Mouse (Mus musculus) thymus, adult 2 months (tissue): ENCODE results near the gene Frzb.

ENCODE experiments used
- CTCF ChIP-seq: fragments of 200-500 bp; IDR thresholded peaks from 2 replicates; pipeline ENCODE4 v1.5.1; 2012; ENCODE audit warnings: mild to moderate bottlenecking, control low read depth, low read length, moderate library complexity, borderline replicate concordance; ENCODE audit not compliant: control insufficient read depth, poor library complexity, insufficient read depth; ENCODE audit errors: extremely low read depth
- POLR2A ChIP-seq: fragments of 200-500 bp; IDR thresholded peaks from 2 replicates; pipeline ENCODE4 v1.6.1; 2012; ENCODE audit warnings: mild to moderate bottlenecking, low read length, control low read depth, moderate library complexity; ENCODE audit not compliant: control insufficient read depth, poor library complexity, insufficient read depth; ENCODE audit errors: extremely low read depth

DNA sequence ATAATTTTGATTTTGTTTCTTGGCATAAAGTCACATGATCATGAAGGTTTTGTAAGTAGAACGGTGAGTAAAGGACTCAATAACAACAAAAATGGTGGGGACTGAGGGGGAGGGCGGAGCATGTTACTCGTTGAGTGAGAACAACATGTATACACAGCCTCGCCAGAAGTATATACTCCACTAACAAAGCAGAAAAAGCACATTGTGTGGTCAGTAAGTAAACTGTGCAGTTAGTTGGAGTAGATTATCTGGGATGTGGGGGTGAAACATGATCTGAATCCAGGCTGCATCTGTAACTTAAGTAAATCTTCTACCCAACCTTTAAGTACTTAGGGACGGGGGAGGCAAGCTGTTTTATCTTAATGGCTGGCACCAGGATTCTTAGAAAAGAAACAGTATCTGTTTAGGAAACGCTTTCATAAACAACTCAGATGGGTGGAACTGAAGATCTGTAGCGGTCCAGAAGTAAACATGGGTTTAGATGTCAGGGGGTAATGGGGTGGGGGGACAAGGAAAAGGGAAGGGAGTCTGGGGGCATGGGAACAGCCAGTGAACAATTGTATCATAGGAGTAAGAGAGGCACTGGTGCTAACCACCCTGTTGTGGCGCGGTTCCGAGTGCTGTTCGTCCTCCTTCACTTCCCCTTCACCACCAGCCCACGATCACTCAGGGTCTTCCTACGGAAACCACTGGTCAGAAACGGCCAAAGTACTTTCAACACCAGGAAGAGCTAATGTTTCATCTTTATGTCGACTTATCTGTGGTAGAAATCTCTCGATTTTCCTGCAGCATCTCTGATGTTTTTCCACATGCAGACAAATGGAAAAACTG lies 18.8 kb upstream of the Frzb start:
- TF ChIP-seq POLR2A (no peak), CTCF (no peak)
